In the genomic region with DNA sequence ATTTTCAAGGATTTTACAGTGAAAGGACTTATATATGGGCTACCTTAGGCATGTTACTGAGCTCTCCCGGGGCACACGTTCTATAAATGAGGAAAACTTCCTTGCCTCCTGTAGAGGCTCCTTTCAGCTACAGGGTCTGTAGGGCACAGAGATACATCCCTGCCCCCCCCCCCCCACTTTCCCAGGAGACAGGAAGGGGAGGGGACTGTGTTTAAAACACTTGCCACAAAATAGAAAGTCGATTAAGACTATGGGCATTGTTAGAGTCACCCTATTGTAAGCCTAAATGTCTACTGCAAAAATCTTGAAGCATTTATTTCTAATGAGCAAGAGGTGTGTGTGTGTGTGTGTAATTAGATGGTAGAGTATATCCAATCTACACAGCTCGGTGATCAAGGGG, we compare ENCODE assay signal across 8 mouse cellular contexts. TPM values are rescaled to one million over a fixed set of nuclear protein-coding genes. Genes with fewer than 3 reads are reported as not detected.
DNase-seq lines count a peak whose midpoint lies in the region; ATAC-seq and TF ChIP-seq lines count a peak whose summit lies in the region.

No protein-coding gene starts in this region.

- peak overlapping the region; percentile 91 for H3K4me3 ChIP-seq in heart, embryonic 14.5 days (ENCODE audit: control insufficient read depth in 1 of 2, insufficient read depth in 1 of 2, low read depth in 1 of 2, low read length in 2 of 2)
- H3K4me3 ChIP-seq in G1E (ENCODE audit: low read depth, low read length) = peak overlapping the region; percentile 91
- H3K4me3 ChIP-seq in heart, embryonic 16.5 days (ENCODE audit: low read length) = peak overlapping the region; percentile 96

- no peak for ATAC-seq in heart, embryonic 14.5 days (ENCODE audit: insufficient number of reproducible peaks, insufficient read depth, low FRiP score, low read depth)
- ATAC-seq in G1E (ENCODE audit: extremely low read depth, insufficient number of reproducible peaks, low FRiP score, poor library complexity, severe bottlenecking) = no peak
- no peak for ATAC-seq in heart, embryonic 16.5 days (replicated peaks; ENCODE audit: extremely low read depth, insufficient read depth, low FRiP score)

- H3K4me1 ChIP-seq in heart, embryonic 14.5 days (ENCODE audit: control insufficient read depth in 2 of 2, insufficient read depth in 2 of 2, low read length in 2 of 2) = peaks cover 3 to 26% of the 10 kb centered on the region in 2 experiments
- H3K4me1 ChIP-seq in G1E (ENCODE audit: insufficient read depth, low read depth, low read length) = peaks cover 30% of the 10 kb centered on the region
- peaks cover 29% of the 10 kb centered on the region for H3K4me1 ChIP-seq in heart, embryonic 16.5 days (ENCODE audit: control insufficient read depth, insufficient read depth, low read length)

- TF ChIP-seq CTCF in G1E (IDR thresholded peaks at IDR 0.05; ENCODE audit: low read depth, low read length) = no peak

- no peak for DNase-seq in heart, postnatal 25 days (ENCODE audit: low spot score)
- DNase-seq in G1E (ENCODE audit: low spot score) = no peak
- DNase-seq in mesoderm, embryonic 11.5 days (ENCODE audit: low read depth, low spot score) = peak; percentile 6
- DNase-seq in ovary, adult 18-20 months (ENCODE audit: low spot score) = no peak
- no peak for DNase-seq in embryo, embryonic 10 days (ENCODE audit: low spot score)
- DNase-seq in kidney, adult 11 months = no peak

- no peaks in the 10 kb centered on the region for H3K36me3 ChIP-seq in heart, embryonic 14.5 days (ENCODE audit: control insufficient read depth, insufficient read depth, low read length)
- H3K36me3 ChIP-seq in G1E (replicated peaks) = peaks cover 8% of the 10 kb centered on the region
- H3K36me3 ChIP-seq in heart, embryonic 16.5 days (ENCODE audit: control insufficient read depth, insufficient read depth) = no peaks in the 10 kb centered on the region

- peak overlapping the region; percentile 99 for H3K9ac ChIP-seq in heart, embryonic 14.5 days (ENCODE audit: low read length)
- peak overlapping the region; percentile 99 for H3K9ac ChIP-seq in heart, embryonic 16.5 days (ENCODE audit: low read length)

- peak overlapping the region; percentile 88 for H3K4me2 ChIP-seq in heart, embryonic 14.5 days (ENCODE audit: low read length)
- peak overlapping the region; percentile 80 for H3K4me2 ChIP-seq in heart, embryonic 16.5 days (ENCODE audit: low read depth, low read length)

- intact Hi-C loops in heart, postnatal 25 days (cut with DNase I) = loop anchor here (5.0 kb wide), 1 partner anchor 92 kb away; the partner anchor contains the start of gene Mrps25

- no peaks in the 10 kb centered on the region for H3K9me3 ChIP-seq in heart, embryonic 14.5 days (ENCODE audit: control insufficient read depth, low read length)
- no peaks in the 10 kb centered on the region for H3K9me3 ChIP-seq in G1E (replicated peaks)
- H3K9me3 ChIP-seq in heart, embryonic 16.5 days (replicated peaks; ENCODE audit: control insufficient read depth, low read length) = no peaks in the 10 kb centered on the region

- no peaks in the 10 kb centered on the region for H3K27me3 ChIP-seq in heart, embryonic 14.5 days (ENCODE audit: control insufficient read depth, insufficient read depth, low read length)
- peaks cover 1% of the 10 kb centered on the region; the same call in 1 of the 2 replicates for H3K27me3 ChIP-seq in G1E (ENCODE audit: insufficient read depth, low read length)
- H3K27me3 ChIP-seq in heart, embryonic 16.5 days (ENCODE audit: control insufficient read depth, insufficient read depth, low read length) = no peaks in the 10 kb centered on the region

- WGBS in heart, embryonic 14.5 days = under 1% methylated on average over 4 of the region's 4 CpGs
- WGBS in heart, embryonic 16.5 days = 3% methylated on average over 4 of the region's 4 CpGs

- peak overlapping the region; percentile 71 to 99 for H3K27ac ChIP-seq in heart, embryonic 14.5 days (replicated peaks in 1 of 2; ENCODE audit: control insufficient read depth in 1 of 2, insufficient read depth in 1 of 2, low read depth in 2 of 2, low read length in 2 of 2)
- peak overlapping the region; percentile 100 for H3K27ac ChIP-seq in heart, embryonic 16.5 days (ENCODE audit: low read length)

RNA-seq across cellular contexts. Expression of gene Nr2c2, which starts 0.7 kb away (rescaled TPM):
- 20.4 TPM in 2 replicates for polyA plus RNA-seq in heart, embryonic 14.5 days (2014; fragmentation: Nextera tagmentation; extraction: Ambion mirVana)
- total RNA-seq in heart, postnatal 25 days (2021) = 10 to 100 TPM; 23.4 to 27.6 TPM
- total RNA-seq in G1E (2014; fragmentation: Nextera tagmentation) (48.0 and 60.9 TPM in 2 replicates), G1E (2017) (43.1 and 47.9 TPM in 2 replicates)
- polyA plus RNA-seq in G1E (2012) = 4.5 and 5.6 TPM in 2 replicates
- polyA plus RNA-seq in heart, embryonic 16.5 days (2015; fragmentation: Nextera tagmentation; extraction: Ambion mirVana) = 10.0 and 11.2 TPM in 2 replicates
